Mouse (Mus musculus) right cerebral cortex, postnatal 4 days (tissue): ENCODE data around the gene C1qtnf6.

Experiments
- DNase-seq: peaks from one replicate; pipeline ENCODE4 v3.0.0-alpha.2; 2022

Gene C1qtnf6

GRCm38 (mm10) chr15:78514393-78515146, 16.6 kb downstream of the C1qtnf6 start:
- peak; percentile 82 for DNase-seq

- no peak for DNase-seq
Measured at GRCm38 (mm10) chr15:78513019-78513418, 18.2 kb downstream of the C1qtnf6 start.

GRCm38 (mm10) chr15:78511951-78512350, 19.3 kb downstream of the C1qtnf6 start:
- DNase-seq = no peak

GRCm38 (mm10) chr15:78510736-78511135, 20.5 kb downstream of the C1qtnf6 start:
- no peak for DNase-seq

GRCm38 (mm10) chr15:78510121-78510576, 21.1 kb downstream of the C1qtnf6 start:
- no peak for DNase-seq

DNA sequence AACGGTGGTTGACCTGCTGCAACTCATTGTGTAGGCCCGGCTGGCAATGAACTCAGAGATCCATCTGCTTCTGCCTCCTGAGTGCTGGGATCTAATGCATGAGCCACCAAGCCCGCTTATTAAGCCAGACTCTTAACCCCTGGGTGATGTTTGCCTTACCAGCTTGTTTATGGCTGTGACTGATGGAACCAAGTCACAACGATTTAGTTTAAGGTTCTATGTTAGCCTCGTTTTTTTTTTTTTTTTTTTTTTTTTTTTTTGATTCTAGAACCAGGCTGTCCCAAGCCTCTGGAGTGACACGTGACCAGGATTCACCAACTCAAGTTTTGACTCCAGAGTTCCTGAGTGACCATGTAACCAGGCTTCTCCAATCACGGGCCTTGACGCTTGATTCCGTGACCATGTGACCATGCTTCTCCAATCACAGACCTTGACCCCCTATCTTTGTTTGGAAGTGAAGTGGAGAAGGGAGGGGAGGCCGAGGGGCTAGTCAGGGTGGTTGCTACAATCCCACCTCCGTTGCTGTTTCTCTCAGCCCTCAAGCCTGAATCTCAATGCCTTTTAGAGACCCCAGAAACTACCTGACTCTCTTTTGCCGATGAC, 21.8 kb downstream of the C1qtnf6 start:
- DNase-seq = no peak

DNA sequence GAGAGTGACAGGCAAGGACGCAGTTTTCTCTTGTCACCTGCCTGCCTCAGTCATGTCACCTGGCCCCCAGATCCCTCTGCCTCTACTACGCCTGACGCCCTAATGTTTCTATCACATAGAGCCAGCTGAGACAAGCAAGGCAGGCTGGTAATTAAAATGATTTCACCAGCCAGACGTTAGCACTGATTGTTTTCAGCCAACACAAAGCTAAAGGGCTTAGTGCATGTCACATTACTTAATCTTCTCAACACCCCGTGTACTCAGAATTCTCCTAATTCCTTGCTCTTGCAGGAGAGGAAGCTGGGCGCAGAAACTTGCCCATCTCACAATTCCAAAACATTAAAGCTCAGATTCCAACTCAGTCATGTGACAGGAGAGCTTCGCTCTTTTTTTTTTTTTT, 22.8 kb downstream of the C1qtnf6 start:
- DNase-seq = no peak

DNA sequence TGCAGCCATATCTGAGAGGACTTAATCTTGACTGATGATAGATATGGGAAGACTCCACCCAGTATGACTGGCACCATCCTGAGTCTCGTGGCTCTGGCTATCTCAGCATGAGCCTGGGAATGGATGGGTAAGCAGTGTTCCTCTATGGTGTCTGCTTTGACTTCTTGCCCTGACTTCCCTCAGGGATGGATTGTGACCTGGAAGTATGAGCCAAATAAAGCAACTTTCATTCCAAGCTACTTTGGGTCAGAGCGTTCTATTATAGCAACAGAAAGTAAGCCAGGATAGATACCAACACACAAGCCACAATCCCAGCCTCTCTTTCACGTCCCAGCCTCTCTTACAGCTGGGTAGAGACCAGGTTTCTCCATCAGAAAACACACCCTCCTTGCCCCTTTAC, 25.7 kb downstream of the C1qtnf6 start:
- no peak for DNase-seq

- DNase-seq = no peak
Measured at GRCm38 (mm10) chr15:78504816-78505215, 26.4 kb downstream of the C1qtnf6 start.

DNA sequence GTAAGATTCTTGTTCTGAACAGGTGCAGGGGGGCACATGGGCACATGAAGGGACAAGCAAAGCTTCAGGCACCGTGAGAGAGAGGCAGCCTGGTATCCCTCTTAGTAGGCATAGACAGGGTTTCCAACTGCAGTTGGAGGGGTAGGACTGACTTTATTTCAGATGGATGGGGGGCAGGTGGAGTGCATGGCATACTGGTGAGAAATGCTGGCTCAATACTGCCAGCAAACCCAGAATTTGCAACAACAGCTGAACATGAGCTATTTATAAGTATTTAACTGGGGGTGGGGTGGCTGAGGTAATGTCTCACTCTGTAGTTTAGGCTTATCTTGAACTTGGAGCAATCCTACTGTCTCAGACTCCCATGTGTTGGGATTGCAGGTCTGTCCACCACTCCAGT, 27.2 kb downstream of the C1qtnf6 start:
- DNase-seq = no peak

DNA sequence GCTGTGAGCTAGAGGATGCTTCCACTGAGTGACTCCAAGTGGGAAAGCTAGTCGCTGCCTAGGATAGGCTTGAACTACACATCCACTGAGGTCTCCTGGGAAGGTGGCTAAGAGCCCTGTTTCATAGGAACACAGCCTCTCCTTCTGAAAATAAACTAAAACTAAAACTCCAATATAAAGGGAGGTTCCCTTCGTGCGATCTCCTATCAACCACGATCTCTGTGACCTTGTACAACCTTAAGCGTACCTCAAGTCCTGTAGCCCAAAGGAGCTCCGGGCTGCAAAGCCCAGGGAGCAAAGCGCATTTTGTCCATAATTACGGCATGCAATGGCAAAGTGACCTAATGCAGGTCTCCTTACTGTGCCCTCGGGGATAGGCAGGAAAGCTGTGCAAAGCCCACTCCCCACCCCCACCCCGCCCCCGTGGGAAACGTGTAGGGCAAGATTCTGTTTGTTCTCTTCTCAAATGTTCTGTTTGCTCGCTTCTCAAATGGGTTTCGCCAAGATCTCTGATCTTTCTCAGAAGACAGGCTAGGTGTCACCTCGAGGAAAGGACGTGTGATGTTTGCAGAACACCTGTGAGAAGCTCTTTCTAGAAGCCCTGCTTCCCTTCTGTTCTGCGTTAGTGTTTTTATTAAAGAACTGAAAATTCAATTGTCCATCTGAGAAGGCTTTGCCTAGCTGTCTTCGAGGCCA, 28.6 kb downstream of the C1qtnf6 start:
- no peak for DNase-seq

DNA sequence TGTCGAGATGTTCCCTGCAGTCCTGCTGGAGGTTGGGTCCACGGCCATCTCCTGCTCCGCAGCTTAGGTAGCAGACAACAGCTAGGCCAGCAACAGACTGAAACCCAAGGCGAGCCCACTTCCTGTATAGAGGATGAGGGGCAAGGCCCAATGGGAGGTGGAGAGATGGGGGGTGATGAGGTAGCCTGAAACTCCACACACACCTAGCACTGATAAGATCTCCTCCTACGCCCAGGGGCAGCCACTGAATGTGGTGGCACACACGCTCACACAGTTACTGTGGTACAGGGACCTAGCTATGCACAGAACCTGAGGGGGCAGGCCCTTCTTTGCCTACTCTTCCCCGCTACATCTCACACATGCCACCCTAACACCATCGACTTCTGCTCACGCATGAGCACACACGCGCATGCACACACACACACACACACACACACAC, 36.2 kb downstream of the C1qtnf6 start, which contains the start of gene Il2rb:
Gene Il2rb (minus strand): TSS at position 304 of the 439 bp plus-strand sequence.
- DNase-seq = no peak

- no peak for DNase-seq
Measured at GRCm38 (mm10) chr15:78493401-78494010, 37.7 kb downstream of the C1qtnf6 start.

- no peak for DNase-seq
Measured at GRCm38 (mm10) chr15:78491301-78491700, 39.9 kb downstream of the C1qtnf6 start.

- no peak for DNase-seq
Measured at GRCm38 (mm10) chr15:78489906-78490305, 41.3 kb downstream of the C1qtnf6 start.

DNA sequence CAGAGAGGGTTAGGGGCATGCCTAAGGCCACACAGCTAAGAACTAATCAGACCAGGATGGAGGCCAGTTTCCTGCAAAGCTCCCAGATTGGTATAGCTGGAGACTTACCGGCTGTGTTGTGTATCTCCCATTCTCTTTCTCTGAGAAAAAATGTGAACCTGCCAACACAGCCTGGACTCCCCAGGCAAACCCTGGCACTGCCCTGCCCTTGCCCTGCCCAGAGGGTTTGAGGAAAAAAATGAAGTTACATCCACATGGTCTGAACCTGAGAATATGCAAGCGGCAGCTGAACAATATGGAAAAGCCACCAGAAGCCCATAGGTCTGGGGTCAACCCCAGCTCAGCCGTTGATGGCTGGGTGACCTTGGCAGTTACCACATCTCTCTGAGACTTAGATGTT, 42.0 kb downstream of the C1qtnf6 start:
- no peak for DNase-seq

GRCm38 (mm10) chr15:78487066-78487465, 44.1 kb downstream of the C1qtnf6 start:
- DNase-seq = no peak

GRCm38 (mm10) chr15:78486564-78486963, 44.7 kb downstream of the C1qtnf6 start:
- no peak for DNase-seq

DNA sequence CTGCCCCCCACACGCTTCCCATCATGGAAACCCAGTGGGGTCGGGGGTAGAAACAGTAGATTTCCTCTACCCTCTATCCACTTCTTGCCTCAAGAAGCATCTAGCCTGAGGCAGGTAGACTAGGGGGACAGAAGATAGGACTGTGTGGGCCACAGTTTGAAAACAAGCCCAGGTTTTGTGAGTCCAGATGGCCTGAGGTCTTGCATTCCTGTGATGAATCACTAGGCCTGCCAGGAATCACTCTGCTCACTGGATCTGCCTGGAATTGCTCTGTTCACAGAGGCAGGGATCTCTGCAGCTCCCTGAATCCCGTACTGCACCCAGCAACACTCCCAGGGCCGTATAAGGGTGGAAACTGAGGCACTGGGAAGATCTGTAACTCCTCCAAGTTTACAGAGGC, 47.9 kb downstream of the C1qtnf6 start:
- no peak for DNase-seq

DNA sequence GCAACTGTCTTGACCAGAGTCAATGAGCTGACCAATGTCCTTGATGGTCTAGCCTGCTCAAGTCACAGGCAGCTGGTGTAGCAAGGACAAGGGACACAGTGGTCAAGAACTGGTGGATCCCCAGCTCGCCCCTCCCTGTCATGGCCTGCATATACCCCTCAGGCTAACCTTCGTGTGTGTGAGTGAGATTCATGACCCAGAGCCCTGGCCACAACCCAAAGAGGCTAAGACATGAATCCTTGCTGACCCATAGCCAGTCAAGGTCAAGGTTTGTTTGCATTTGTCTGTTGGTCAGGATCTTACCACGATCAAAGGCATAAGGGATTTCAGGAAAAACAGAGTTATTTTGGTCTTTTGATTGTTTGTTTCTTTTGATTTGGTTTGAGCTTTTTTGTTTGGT, 48.7 kb downstream of the C1qtnf6 start:
- DNase-seq = no peak

GRCm38 (mm10) chr15:78481448-78482000, 49.7 kb downstream of the C1qtnf6 start:
- DNase-seq = no peak

DNA sequence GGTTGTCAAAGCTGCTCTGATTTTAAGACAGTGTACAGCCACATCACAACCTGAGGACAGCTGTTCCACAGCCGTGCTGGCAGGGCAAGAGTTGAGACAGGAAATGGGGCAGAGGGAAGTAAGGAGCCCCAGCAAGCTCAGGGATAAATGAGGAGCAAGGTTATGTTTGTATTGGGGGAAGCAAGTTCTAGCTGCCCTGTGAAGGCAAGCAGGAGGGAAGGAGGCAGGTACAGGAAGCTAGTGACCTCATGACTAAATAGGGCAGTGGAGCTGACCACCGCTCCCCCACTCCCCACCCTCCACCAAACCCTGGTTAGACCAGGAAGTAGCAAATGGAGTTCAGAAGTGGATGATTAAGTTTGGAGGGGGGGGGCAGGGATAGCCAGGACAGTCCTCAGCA, 50.2 kb downstream of the C1qtnf6 start:
- DNase-seq = no peak

- no peak for DNase-seq
Measured at GRCm38 (mm10) chr15:78480111-78480510, 51.1 kb downstream of the C1qtnf6 start.
